Mouse (Mus musculus) cortical plate, adult 2 months (tissue): Measurements from ENCODE around the gene Ten1.

Experiments used
- CTCF ChIP-seq: fragments of 200-500 bp; IDR thresholded peaks from 2 replicates; pipeline ENCODE4 v1.5.1; 2011; ENCODE audit warnings: mild to moderate bottlenecking, control low read depth, low read length; ENCODE audit not compliant: insufficient read depth; ENCODE audit errors: extremely low read depth
- POLR2A ChIP-seq: fragments of 200-500 bp; IDR thresholded peaks from 2 replicates; pipeline ENCODE4 v1.6.1; 2011; ENCODE audit warnings: mild to moderate bottlenecking, low read length, control low read depth; ENCODE audit not compliant: insufficient read depth; ENCODE audit errors: extremely low read depth

- TF ChIP-seq POLR2A: no peak
- TF ChIP-seq CTCF: no peak
Observed at GRCm38 (mm10) chr11:116212847-116213246, 14.2 kb downstream of the Ten1 start.
